Mouse (Mus musculus) splenic B cell, adult 2 months (primary cell): Measurements from ENCODE around the gene Usp17la.
"Not testable (repeated sequence)": the region's sequence is repeated elsewhere in the genome, so short reads cannot be mapped to it uniquely, and the experiment has no call there.

Experiments used
- DNase-seq: peaks from one replicate; pipeline ENCODE4 v3.0.0-alpha.2; 2011; ENCODE audit warnings: low read depth, low spot score
- H3K27me3 ChIP-seq: 2 replicates; pipeline ENCODE4 v1.6.1; 2012; ENCODE audit warnings: mild to moderate bottlenecking, low read length, moderate library complexity, mixed read lengths; ENCODE audit not compliant: control insufficient read depth, poor library complexity, insufficient read depth, severe bottlenecking
- H3K36me3 ChIP-seq: 2 replicates; pipeline ENCODE4 v1.6.1; 2012; ENCODE audit warnings: mild to moderate bottlenecking, low read length, moderate library complexity, mixed read lengths; ENCODE audit not compliant: control insufficient read depth, poor library complexity, insufficient read depth, severe bottlenecking

Gene Usp17la

GRCm38 (mm10) chr7:104856709-104857108, at the start of gene Usp17la:
Usp17la (plus strand) TSS chr7:104857009.
- not testable (repeated sequence) for DNase-seq, H3K36me3 ChIP-seq

GRCm38 (mm10) chr7:104810335-104810734, 46.5 kb upstream of the Usp17la start:
- DNase-seq = not testable (repeated sequence)

More at GRCm38 (mm10) chr7:104856709-104857108, at the start of gene Usp17la:
- H3K27me3 ChIP-seq = not testable (repeated sequence)

GRCm38 (mm10) chr7:104842503-104842902, 14.3 kb upstream of the Usp17la start, which contains the start of gene Usp17lb:
Usp17lb (minus strand) TSS chr7:104842603.
- no peaks in the 10 kb centered on the region for H3K36me3 ChIP-seq
- no peaks in the 10 kb centered on the region; the same call in 1 of the 2 replicates for H3K27me3 ChIP-seq
- DNase-seq = no peak

More at GRCm38 (mm10) chr7:104810335-104810734, 46.5 kb upstream of the Usp17la start:
- not testable (repeated sequence) for H3K36me3 ChIP-seq, H3K27me3 ChIP-seq

GRCm38 (mm10) chr7:104843731-104844287, 13.0 kb upstream of the Usp17la start:
- no peak for DNase-seq

GRCm38 (mm10) chr7:104851546-104851945, 5.3 kb upstream of the Usp17la start:
- DNase-seq, H3K27me3 ChIP-seq, H3K36me3 ChIP-seq: not testable (repeated sequence)

More at GRCm38 (mm10) chr7:104843731-104844287, 13.0 kb upstream of the Usp17la start:
- no peaks in the 10 kb centered on the region for H3K36me3 ChIP-seq
- no peaks in the 10 kb centered on the region; the same call in 1 of the 2 replicates for H3K27me3 ChIP-seq

GRCm38 (mm10) chr7:104855248-104855750, 1.5 kb upstream of the Usp17la start:
- H3K27me3 ChIP-seq = no peaks in the 10 kb centered on the region
- DNase-seq = no peak
- no peaks in the 10 kb centered on the region for H3K36me3 ChIP-seq

GRCm38 (mm10) chr7:104857683-104858082, 874 bp downstream of the Usp17la start:
- DNase-seq = no peak
- Histone ChIP-seq H3K27me3 (no peaks in the 10 kb centered on the region), H3K36me3 (no peaks in the 10 kb centered on the region)

GRCm38 (mm10) chr7:104861381-104861780, 4.6 kb downstream of the Usp17la start:
- DNase-seq = no peak
- H3K36me3 ChIP-seq = no peaks in the 10 kb centered on the region
- H3K27me3 ChIP-seq = no peaks in the 10 kb centered on the region

- no peak for DNase-seq
- Histone ChIP-seq H3K27me3 (no peaks in the 10 kb centered on the region), H3K36me3 (no peaks in the 10 kb centered on the region)
These were observed 20.9 kb downstream of the Usp17la start, which contains the start of gene Olfr665 for GRCm38 (mm10) chr7:104877731-104878130. Olfr665 (plus strand) TSS chr7:104878031.

GRCm38 (mm10) chr7:104895852-104896251, 39.0 kb downstream of the Usp17la start, which contains the start of gene Olfr666:
Olfr666 (minus strand) TSS chr7:104895952.
- DNase-seq = no peak
- H3K36me3 ChIP-seq = no peaks in the 10 kb centered on the region
- no peaks in the 10 kb centered on the region for H3K27me3 ChIP-seq
